Mouse (Mus musculus) WW6 (cell line): ENCODE measurements at regions not wholly inside any gene's neighbourhood (a gene's known extent, or its start where the extent isn't known, plus 50 kb on each side); places are given as distances from the start of the nearest gene placed in this dataset.

Experiments
- DNase-seq: peaks from one replicate; pipeline ENCODE4 v3.0.0-alpha.2; 2013; ENCODE audit warnings: low read depth, low spot score

- DNase-seq, result no peak
Observed at GRCm38 (mm10) chr12:6211266-6211665, 835.8 kb upstream of the Klhl29 start.

GRCm38 (mm10) chr12:6189232-6189631, 813.8 kb upstream of the Klhl29 start:
- no peak for DNase-seq

- no peak for DNase-seq
Observed at GRCm38 (mm10) chr12:6168795-6169194, 793.3 kb upstream of the Klhl29 start.

- no peak for DNase-seq
Observed at GRCm38 (mm10) chr12:6154287-6154686, 778.8 kb upstream of the Klhl29 start.

- DNase-seq, result no peak
Observed at GRCm38 (mm10) chr12:6151476-6151875, 776.0 kb upstream of the Klhl29 start.

- no peak for DNase-seq
Observed at GRCm38 (mm10) chr12:6132451-6132850, 757.0 kb upstream of the Klhl29 start.

GRCm38 (mm10) chr12:6119557-6119956, 744.1 kb upstream of the Klhl29 start:
- DNase-seq, result no peak

GRCm38 (mm10) chr12:6115254-6115653, 739.8 kb upstream of the Klhl29 start:
- DNase-seq, result no peak

GRCm38 (mm10) chr12:6097295-6097694, 721.8 kb upstream of the Klhl29 start:
- DNase-seq, result no peak

- no peak for DNase-seq
Observed at GRCm38 (mm10) chr12:6087627-6088350, 712.3 kb upstream of the Klhl29 start.

- DNase-seq, result no peak
Observed at GRCm38 (mm10) chr12:6087071-6087470, 711.6 kb upstream of the Klhl29 start.

GRCm38 (mm10) chr12:6046866-6047689, 671.6 kb upstream of the Klhl29 start:
- DNase-seq, result no peak

- DNase-seq, result no peak
Observed at GRCm38 (mm10) chr12:6046110-6046509, 670.6 kb upstream of the Klhl29 start.

- DNase-seq, result no peak
Observed at GRCm38 (mm10) chr12:6042326-6042725, 666.8 kb upstream of the Klhl29 start.

GRCm38 (mm10) chr12:6024111-6024510, 648.6 kb upstream of the Klhl29 start:
- DNase-seq, result no peak

GRCm38 (mm10) chr12:6022490-6022889, 647.0 kb upstream of the Klhl29 start:
- DNase-seq, result no peak

- DNase-seq, result no peak
Observed at GRCm38 (mm10) chr12:6000961-6001360, 625.5 kb upstream of the Klhl29 start.

GRCm38 (mm10) chr12:5997366-5997765, 621.9 kb upstream of the Klhl29 start:
- no peak for DNase-seq

- no peak for DNase-seq
Observed at GRCm38 (mm10) chr12:5996672-5997071, 621.2 kb upstream of the Klhl29 start.

- no peak for DNase-seq
Observed at GRCm38 (mm10) chr12:5983937-5984610, 608.6 kb upstream of the Klhl29 start.

GRCm38 (mm10) chr12:5982096-5982495, 606.6 kb upstream of the Klhl29 start:
- no peak for DNase-seq

GRCm38 (mm10) chr12:5975926-5976325, 600.4 kb upstream of the Klhl29 start:
- DNase-seq, result no peak
